Mouse (Mus musculus): ENCODE measurements at regions not wholly inside any gene's neighbourhood (a gene's known extent, or its start where the extent isn't known, plus 50 kb on each side); places are given as distances from the start of the nearest gene placed in this dataset.

DNA sequence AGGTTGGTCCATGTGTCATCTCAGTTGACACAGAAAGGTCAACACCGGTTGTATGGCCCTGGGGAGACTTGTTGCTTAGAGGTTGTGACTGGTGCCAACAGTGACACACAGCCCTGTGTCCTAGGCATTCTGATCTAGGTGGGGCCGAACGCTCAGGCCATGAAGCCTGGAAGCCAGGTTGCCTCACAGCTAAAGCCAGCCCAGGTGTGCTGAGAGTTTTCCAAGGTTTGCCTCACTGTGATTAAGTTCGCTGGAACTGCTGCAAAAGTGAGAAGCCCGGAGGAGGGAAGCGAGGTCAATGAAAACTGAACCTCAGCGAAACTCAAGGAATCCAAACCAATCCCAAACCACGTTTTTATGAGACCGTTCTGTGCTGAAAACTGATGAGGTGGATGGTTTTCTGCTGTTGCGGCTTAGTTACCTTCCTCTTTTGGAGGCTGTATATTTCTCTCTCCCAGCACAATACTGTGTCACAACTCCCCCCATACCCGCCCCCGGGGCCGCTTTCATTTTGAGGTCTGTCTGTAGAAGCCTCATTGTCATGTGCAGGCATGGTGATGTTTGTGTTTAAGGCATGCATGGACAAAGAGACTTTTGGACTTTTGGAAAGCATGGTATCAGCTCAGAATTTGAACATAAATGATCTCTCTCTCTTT is 56.2 kb upstream of the Marcks start:
- TF ChIP-seq CTCF (IDR thresholded peaks at IDR 0.05; ENCODE audit: low read depth, low read length) (no peak), POLR2A (IDR thresholded peaks at IDR 0.05; ENCODE audit: insufficient read depth, low read length) (no peak)

Data from ES-Bruce4 (cell line).